15 mouse cellular contexts compared by ENCODE assay signal in the genomic region with DNA sequence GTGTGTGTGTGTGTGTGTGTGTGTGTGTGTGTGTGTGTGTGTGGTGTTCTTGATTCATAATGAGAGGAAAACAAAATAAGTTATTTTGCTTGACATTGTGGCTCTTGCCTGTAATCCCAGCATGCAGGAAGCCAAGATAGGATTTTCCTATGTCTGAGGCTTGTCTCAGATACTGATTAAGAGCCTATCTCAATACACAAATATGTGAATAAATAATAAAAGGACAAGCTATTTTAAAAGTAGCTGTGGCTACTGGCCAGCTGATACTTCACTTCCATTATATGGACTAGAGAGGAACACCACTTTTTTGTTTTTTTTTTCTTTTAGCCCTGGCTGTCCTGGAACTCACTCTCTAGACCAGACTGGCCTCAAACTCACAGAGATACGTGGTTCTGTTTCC. TPM values are rescaled to one million over a fixed set of nuclear protein-coding genes. Genes with fewer than 3 reads are reported as not detected.
DNase-seq lines count a peak whose midpoint lies in the region; ATAC-seq lines count a peak whose summit lies in the region.
"Had no signal": no experiment of that assay in that cellular context is flagged by ENCODE, and none has a peak within 500 bp of the region (broad histone marks: within the 10 kb centered on the region; RNA-seq: fewer than 3 reads in every experiment).

No protein-coding gene starts in this region.

- H3K36me3 ChIP-seq in heart, embryonic 15.5 days = no peaks in the 10 kb centered on the region
- no peaks in the 10 kb centered on the region for H3K36me3 ChIP-seq in limb, embryonic 15.5 days
- H3K36me3 ChIP-seq in limb, embryonic 10.5 days = no peaks in the 10 kb centered on the region
- H3K36me3 ChIP-seq in embryonic facial prominence, embryonic 10.5 days (replicated peaks) = no peaks in the 10 kb centered on the region
- H3K36me3 ChIP-seq: hindbrain, embryonic 13.5 days had no signal

- peak overlapping the region; percentile 56 for H3K27ac ChIP-seq in heart, embryonic 15.5 days
- H3K27ac ChIP-seq in limb, embryonic 15.5 days = peak overlapping the region; percentile 54
- H3K27ac ChIP-seq in limb, embryonic 10.5 days = no peak overlapping the region
- H3K27ac ChIP-seq in embryonic facial prominence, embryonic 10.5 days (replicated peaks) = peak overlapping the region; percentile 44; the same call in 1 of the 2 replicates
- H3K27ac ChIP-seq: forebrain, embryonic 13.5 days; hindbrain, embryonic 13.5 days had no signal

- no peaks in the 10 kb centered on the region for H3K27me3 ChIP-seq in heart, embryonic 15.5 days
- no peaks in the 10 kb centered on the region for H3K27me3 ChIP-seq in limb, embryonic 15.5 days
- H3K27me3 ChIP-seq in limb, embryonic 10.5 days (ENCODE audit: low read depth, poor library complexity, severe bottlenecking) = no peaks in the 10 kb centered on the region
- no peaks in the 10 kb centered on the region for H3K27me3 ChIP-seq in embryonic facial prominence, embryonic 10.5 days (replicated peaks; ENCODE audit: low read depth, poor library complexity, severe bottlenecking)
- H3K27me3 ChIP-seq: forebrain, embryonic 13.5 days; hindbrain, embryonic 13.5 days had no signal

- no peaks in the 10 kb centered on the region; the same call in 1 of the 2 replicates for H3K9me3 ChIP-seq in heart, embryonic 15.5 days (replicated peaks)
- no peaks in the 10 kb centered on the region for H3K9me3 ChIP-seq in limb, embryonic 15.5 days
- H3K9me3 ChIP-seq in limb, embryonic 10.5 days (replicated peaks) = no peaks in the 10 kb centered on the region
- H3K9me3 ChIP-seq in embryonic facial prominence, embryonic 10.5 days = peaks cover 6% of the 10 kb centered on the region; the same call in 1 of the 2 replicates

- no peak for DNase-seq in heart, postnatal 14 days
- DNase-seq in limb, embryonic 10.5 days (ENCODE audit: low spot score) = no peak
- no peak for DNase-seq in embryonic facial prominence, embryonic 10.5 days (ENCODE audit: low spot score)
- peak; percentile 45 for DNase-seq in kidney, postnatal 10 days
- DNase-seq in cerebellum, adult 11-12 months = no peak
- no peak for DNase-seq in left cerebral cortex, adult 18-20 months (ENCODE audit: low spot score in 2 of 2)
- DNase-seq: cerebellum, adult 18-20 months; layer of hippocampus, postnatal 36 days; thymus, postnatal 25 days had no signal

- H3K9ac ChIP-seq in heart, embryonic 15.5 days = no peak overlapping the region
- H3K9ac ChIP-seq in limb, embryonic 15.5 days = no peak overlapping the region
- H3K9ac ChIP-seq: forebrain, embryonic 13.5 days; hindbrain, embryonic 13.5 days; lung, embryonic 14.5 days had no signal

- H3K4me2 ChIP-seq in heart, embryonic 15.5 days = no peak overlapping the region
- H3K4me2 ChIP-seq in limb, embryonic 15.5 days = no peak overlapping the region
- H3K4me2 ChIP-seq: forebrain, embryonic 13.5 days; hindbrain, embryonic 13.5 days; lung, embryonic 14.5 days had no signal

- no peak for ATAC-seq in heart, embryonic 15.5 days (replicated peaks; ENCODE audit: insufficient number of reproducible peaks, insufficient read depth, low FRiP score, low read depth)
- no peak for ATAC-seq in limb, embryonic 15.5 days (ENCODE audit: insufficient number of reproducible peaks, low FRiP score, low TSS enrichment, low read depth)
- ATAC-seq: forebrain, embryonic 13.5 days had no signal

- H3K4me3 ChIP-seq in heart, embryonic 15.5 days = no peak overlapping the region
- H3K4me3 ChIP-seq in limb, embryonic 15.5 days = no peak overlapping the region
- no peak overlapping the region for H3K4me3 ChIP-seq in limb, embryonic 10.5 days
- no peak overlapping the region for H3K4me3 ChIP-seq in embryonic facial prominence, embryonic 10.5 days
- H3K4me3 ChIP-seq: forebrain, embryonic 13.5 days; hindbrain, embryonic 13.5 days had no signal

- intact Hi-C loops in heart, postnatal 14 days (cut with DNase I) = loop anchor here (5.0 kb wide), 1 partner anchor 89 kb away; no protein-coding TSS in a partner anchor

- H3K4me1 ChIP-seq in heart, embryonic 15.5 days (replicated peaks) = peaks cover 37% of the 10 kb centered on the region
- peaks cover 42% of the 10 kb centered on the region for H3K4me1 ChIP-seq in limb, embryonic 15.5 days
- H3K4me1 ChIP-seq in limb, embryonic 10.5 days = peaks cover 40% of the 10 kb centered on the region
- peaks cover 50% of the 10 kb centered on the region for H3K4me1 ChIP-seq in embryonic facial prominence, embryonic 10.5 days
- H3K4me1 ChIP-seq: forebrain, embryonic 13.5 days; hindbrain, embryonic 13.5 days had no signal

- 30% methylated on average over 1 of the region's 1 CpGs for WGBS in heart, embryonic 15.5 days
- WGBS in limb, embryonic 15.5 days = 18% methylated on average over 1 of the region's 1 CpGs
- WGBS in limb, embryonic 10.5 days = 51% methylated on average over 1 of the region's 1 CpGs
- WGBS in embryonic facial prominence, embryonic 10.5 days = 38% methylated on average over 1 of the region's 1 CpGs

RNA-seq across cellular contexts. Expression of gene Plpp1, which starts 38.8 kb away (rescaled TPM):
- polyA plus RNA-seq in heart, embryonic 15.5 days (2015; fragmentation: Nextera tagmentation; extraction: Ambion mirVana) = 54.1 and 61.2 TPM in 2 replicates
- 10 to 100 TPM; 72.5 to 75.2 TPM for total RNA-seq in heart, postnatal 14 days (2021)
- 90.5 and 109 TPM in 2 replicates for polyA plus RNA-seq in limb, embryonic 15.5 days (2015; fragmentation: Nextera tagmentation; extraction: Ambion mirVana)
- polyA plus RNA-seq in limb, embryonic 10.5 days (2016; fragmentation: Nextera tagmentation; extraction: Ambion mirVana) = 17.6 and 22.5 TPM in 2 replicates
- 19.0 and 21.8 TPM in 2 replicates for polyA plus RNA-seq in embryonic facial prominence, embryonic 10.5 days (2016; fragmentation: Nextera tagmentation; extraction: Ambion mirVana)
- total RNA-seq in left cerebral cortex, adult 18-20 months (2021) = 10 to 100 TPM; 26.7 to 33.7 TPM
- total RNA-seq: granulocyte monocyte progenitor cell, adult 5-6 weeks had no signal
